Comparison of ENCODE assay signal across 9 mouse cellular contexts in genomic region chr10:26752064-26752928, GRCm38 (mm10). TPM values are rescaled to one million over a fixed set of nuclear protein-coding genes. Genes with fewer than 3 reads are reported as not detected.
DNase-seq lines count a peak whose midpoint lies in the region; ATAC-seq and TF ChIP-seq lines count a peak whose summit lies in the region.
"Had no signal": no experiment of that assay in that cellular context is flagged by ENCODE, and none has a peak within 500 bp of the region (broad histone marks: within the 10 kb centered on the region; RNA-seq: fewer than 3 reads in every experiment).

No protein-coding gene starts in this region.

- no peaks in the 10 kb centered on the region for H3K9me3 ChIP-seq in heart, embryonic 12.5 days (replicated peaks)
- H3K9me3 ChIP-seq in intestine, postnatal 0 days (ENCODE audit: control insufficient read depth) = no peaks in the 10 kb centered on the region
- no peaks in the 10 kb centered on the region for H3K9me3 ChIP-seq in midbrain, embryonic 12.5 days
- H3K9me3 ChIP-seq: megakaryocyte, embryonic 14.5 days had no signal

- H3K27me3 ChIP-seq in heart, embryonic 12.5 days (replicated peaks) = no peaks in the 10 kb centered on the region
- H3K27me3 ChIP-seq in intestine, postnatal 0 days (replicated peaks; ENCODE audit: control insufficient read depth, insufficient read depth, low read length) = no peaks in the 10 kb centered on the region
- no peaks in the 10 kb centered on the region for H3K27me3 ChIP-seq in midbrain, embryonic 12.5 days
- H3K27me3 ChIP-seq in splenic B cell, adult 2 months (ENCODE audit: control insufficient read depth, insufficient read depth, low read length, poor library complexity, severe bottlenecking) = no peaks in the 10 kb centered on the region
- H3K27me3 ChIP-seq: megakaryocyte, embryonic 14.5 days had no signal

- no peaks in the 10 kb centered on the region for H3K4me1 ChIP-seq in heart, embryonic 12.5 days (replicated peaks)
- H3K4me1 ChIP-seq in intestine, postnatal 0 days (replicated peaks; ENCODE audit: control insufficient read depth, insufficient read depth, low read length) = no peaks in the 10 kb centered on the region
- H3K4me1 ChIP-seq in midbrain, embryonic 12.5 days = peaks cover 5% of the 10 kb centered on the region; the same call in 1 of the 2 replicates

- H3K36me3 ChIP-seq in heart, embryonic 12.5 days = no peaks in the 10 kb centered on the region
- H3K36me3 ChIP-seq in intestine, postnatal 0 days (ENCODE audit: control insufficient read depth, insufficient read depth) = no peaks in the 10 kb centered on the region
- H3K36me3 ChIP-seq in midbrain, embryonic 12.5 days = no peaks in the 10 kb centered on the region
- no peaks in the 10 kb centered on the region for H3K36me3 ChIP-seq in splenic B cell, adult 2 months (ENCODE audit: control insufficient read depth, insufficient read depth, low read length, poor library complexity, severe bottlenecking)

- intact Hi-C loops in left cerebral cortex, postnatal 10 days (cut with DNase I) = loop anchor here (5.0 kb wide), 2 partner anchors 140 to 380 kb away; no protein-coding TSS in a partner anchor

- ATAC-seq in heart, embryonic 12.5 days (ENCODE audit: insufficient number of reproducible peaks, low FRiP score) = no peak
- ATAC-seq in intestine, postnatal 0 days = no peak
- peak; percentile 84 for ATAC-seq in midbrain, embryonic 12.5 days (ENCODE audit: low FRiP score, low read depth)

- H3K9ac ChIP-seq in heart, embryonic 12.5 days = no peak overlapping the region
- no peak overlapping the region for H3K9ac ChIP-seq in intestine, postnatal 0 days (ENCODE audit: low read depth, low read length)
- no peak overlapping the region; the same call in 1 of the 2 replicates for H3K9ac ChIP-seq in midbrain, embryonic 12.5 days (replicated peaks)

- DNase-seq in heart, adult 8-10 months (ENCODE audit: low spot score) = peak; percentile 59
- DNase-seq in cerebellum, adult 9-10 months = peak; percentile 28
- DNase-seq in gastrocnemius, adult 18-20 months (ENCODE audit: low spot score) = peak; percentile 54
- DNase-seq in left cerebral cortex, postnatal 10 days (ENCODE audit: extremely low spot score in 1 of 2, low spot score in 2 of 2) = peak; percentile 52 to 68
- peak; percentile 64 for DNase-seq in splenic B cell, adult 2 months (ENCODE audit: low read depth, low spot score)

- 71% methylated on average over 16 of the region's 16 CpGs for WGBS in heart, embryonic 12.5 days
- 64% methylated on average over 16 of the region's 16 CpGs for WGBS in intestine, postnatal 0 days
- 33% methylated on average over 16 of the region's 16 CpGs for WGBS in midbrain, embryonic 12.5 days

- TF ChIP-seq CTCF in intestine, postnatal 0 days (IDR thresholded peaks at IDR 0.05; ENCODE audit: low read depth) = peak; percentile 73

- no peak overlapping the region for H3K4me3 ChIP-seq in heart, embryonic 12.5 days
- H3K4me3 ChIP-seq in intestine, postnatal 0 days (ENCODE audit: low read depth, low read length) = no peak overlapping the region
- no peak overlapping the region for H3K4me3 ChIP-seq in midbrain, embryonic 12.5 days

- no peak overlapping the region for H3K4me2 ChIP-seq in heart, embryonic 12.5 days
- no peak overlapping the region for H3K4me2 ChIP-seq in intestine, postnatal 0 days (replicated peaks; ENCODE audit: low read depth)
- peak overlapping the region; percentile 32 for H3K4me2 ChIP-seq in midbrain, embryonic 12.5 days (replicated peaks)

- no peak overlapping the region for H3K27ac ChIP-seq in heart, embryonic 12.5 days (ENCODE audit: poor library complexity, severe bottlenecking)
- H3K27ac ChIP-seq in intestine, postnatal 0 days (ENCODE audit: low read depth, low read length) = no peak overlapping the region
- H3K27ac ChIP-seq in midbrain, embryonic 12.5 days (replicated peaks) = peak overlapping the region; percentile 66

RNA-seq across cellular contexts. Expression of gene Arhgap18, which starts 0.9 kb away (rescaled TPM):
- 10 to 100 TPM; 10.6 to 19.2 (median 12.6) TPM for total RNA-seq in heart, adult 8-10 months (2022)
- polyA plus RNA-seq in heart, embryonic 12.5 days (2016; fragmentation: Nextera tagmentation; extraction: Ambion mirVana) = 33.4 and 39.6 TPM in 2 replicates
- 1 to 10 TPM; 1.8 to 3.0 TPM for total RNA-seq in gastrocnemius, adult 18-20 months (2021)
- 30.5 TPM in 2 replicates for polyA plus RNA-seq in intestine, postnatal 0 days (2015; fragmentation: Nextera tagmentation; extraction: Ambion mirVana)
- 10 to 100 TPM; 10.1 TPM for total RNA-seq in left cerebral cortex, postnatal 10 days (2021)
- polyA plus RNA-seq in midbrain, embryonic 12.5 days (2016; fragmentation: Nextera tagmentation; extraction: Ambion mirVana) = 17.8 and 18.2 TPM in 2 replicates
